Mouse (Mus musculus): ENCODE results near the gene Zfp90.

DNA sequence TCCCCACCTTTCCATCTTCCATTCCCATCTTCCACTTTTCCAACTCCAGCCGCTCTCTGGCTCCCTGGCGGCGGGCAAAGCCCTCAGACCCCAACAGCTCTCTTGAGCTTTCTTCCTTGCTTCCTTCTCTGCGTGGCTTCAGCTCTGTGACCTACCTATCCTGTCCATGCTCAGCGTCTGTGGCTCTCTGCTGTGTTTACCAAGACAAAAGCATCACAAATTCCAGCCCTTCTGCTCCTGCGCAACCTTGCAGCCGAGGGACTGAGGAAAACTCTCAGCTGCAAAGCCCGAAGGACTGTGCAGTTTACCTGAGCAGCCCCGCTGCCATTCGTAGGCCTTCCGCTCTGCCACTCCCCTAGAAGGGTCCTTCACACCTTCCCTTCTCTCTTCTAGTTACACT is 38.9 kb downstream of the Zfp90 start:
- TF ChIP-seq GATA1 (IDR thresholded peaks at IDR 0.05; ENCODE audit: borderline replicate concordance, low read length) (no peak), FLI1 (IDR thresholded peaks at IDR 0.05; ENCODE audit: low read length) (no peak)

All from megakaryocyte, embryonic 14.5 days (primary cell).